Mouse (Mus musculus) myocyte (in vitro differentiated cells): ENCODE results near the gene Clasp1.

Source experiments
- CEBPB ChIP-seq: IDR thresholded peaks from 2 replicates; pipeline ENCODE4 v1.6.1; 2011; ENCODE audit warnings: mild to moderate bottlenecking, moderate library complexity; ENCODE audit not compliant: poor library complexity, insufficient read depth, severe bottlenecking
- E2F4 ChIP-seq: IDR thresholded peaks from one replicate; pipeline ENCODE4 v1.6.1; 2011; ENCODE audit warnings: mild to moderate bottlenecking, control low read depth, moderate library complexity; ENCODE audit not compliant: insufficient read depth
- MAX ChIP-seq: IDR thresholded peaks from one replicate; pipeline ENCODE4 v1.6.1; 2011; ENCODE audit warnings: low read depth, mild to moderate bottlenecking, control low read depth
- MYOD1 ChIP-seq, 3 experiments: IDR thresholded peaks; one replicate each; pipeline ENCODE4 v1.6.1; 2011; ENCODE audit warnings: control low read depth in 2 of 3, low read depth in 2 of 3, mild to moderate bottlenecking in 2 of 3, moderate library complexity in 1 of 3; ENCODE audit not compliant: insufficient read length in 2 of 3, control insufficient read depth in 1 of 3
- MYOG ChIP-seq, 3 experiments: IDR thresholded peaks; one replicate each; pipeline ENCODE4 v1.6.1; 2011; ENCODE audit warnings: control low read depth in 2 of 3, low read depth in 2 of 3, mild to moderate bottlenecking in 2 of 3; ENCODE audit not compliant: insufficient read length in 2 of 3, control insufficient read depth in 1 of 3, insufficient read depth in 1 of 3
- POLR2A ChIP-seq: IDR thresholded peaks from one replicate; pipeline ENCODE4 v1.6.1; 2011; ENCODE audit warnings: low read depth, mild to moderate bottlenecking, control low read depth, moderate library complexity; ENCODE audit not compliant: insufficient read length
- SRF ChIP-seq: IDR thresholded peaks from one replicate; pipeline ENCODE4 v1.6.1; 2011; ENCODE audit warnings: low read depth; ENCODE audit not compliant: control insufficient read depth, insufficient read length
- TCF12 ChIP-seq: IDR thresholded peaks from one replicate; pipeline ENCODE4 v1.6.1; 2011; ENCODE audit warnings: mild to moderate bottlenecking, control low read depth; ENCODE audit not compliant: poor library complexity, insufficient read depth, severe bottlenecking
- TCF3 ChIP-seq: IDR thresholded peaks from one replicate; pipeline ENCODE4 v1.6.1; 2011; ENCODE audit warnings: low read depth, control low read depth; ENCODE audit not compliant: insufficient read length
- USF1 ChIP-seq: IDR thresholded peaks from one replicate; pipeline ENCODE4 v1.6.1; 2011; ENCODE audit warnings: low read depth, mild to moderate bottlenecking, control low read depth, moderate library complexity

DNA sequence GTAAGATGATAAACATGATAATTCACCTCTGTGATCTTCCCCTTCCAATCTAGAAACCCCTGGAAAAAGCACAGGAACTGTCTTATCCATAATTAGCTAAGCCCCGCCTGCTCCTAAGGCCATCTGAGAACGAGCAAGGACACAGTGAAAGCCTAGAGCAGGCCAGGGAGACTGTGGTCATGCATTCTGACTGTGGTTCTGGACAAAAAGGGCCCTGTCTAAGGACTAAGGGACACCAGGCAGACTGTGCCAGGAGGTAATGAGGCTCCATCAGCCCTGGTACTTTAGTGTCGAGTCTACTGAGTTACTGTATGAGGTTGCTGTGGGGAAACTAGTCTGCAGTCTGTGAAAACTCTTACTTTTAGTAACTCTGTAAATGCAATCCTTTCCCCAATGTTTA lies 96.7 kb downstream of the Clasp1 start:
- TF ChIP-seq E2F4 (no peak), MAX (no peak), USF1 (no peak), POLR2A (no peak), TCF12 (no peak), MYOD1 (IDR thresholded peaks at IDR 0.05; ENCODE audit: control insufficient read depth in 1 of 3, insufficient read length in 2 of 3, low read depth in 2 of 3) (no peak), TCF3 (no peak), SRF (no peak), CEBPB (no peak), MYOG (IDR thresholded peaks at IDR 0.05; ENCODE audit: control insufficient read depth in 1 of 3, insufficient read depth in 1 of 3, insufficient read length in 2 of 3, low read depth in 2 of 3) (no peak)
